Mouse (Mus musculus) ES-Bruce4 (cell line): ENCODE results near the gene Nkx2-3.

ENCODE experiments used
- CTCF ChIP-seq: IDR thresholded peaks from one replicate; pipeline ENCODE4 v1.8.1; 2011; ENCODE audit warnings: low read depth, low read length
- EP300 ChIP-seq: IDR thresholded peaks from 2 replicates; pipeline ENCODE4 v1.6.1; 2011; ENCODE audit warnings: low read depth, low read length; ENCODE audit not compliant: insufficient read depth
- POLR2A ChIP-seq: IDR thresholded peaks from one replicate; pipeline ENCODE4 v1.8.1; 2011; ENCODE audit warnings: low read length; ENCODE audit not compliant: insufficient read depth

DNA sequence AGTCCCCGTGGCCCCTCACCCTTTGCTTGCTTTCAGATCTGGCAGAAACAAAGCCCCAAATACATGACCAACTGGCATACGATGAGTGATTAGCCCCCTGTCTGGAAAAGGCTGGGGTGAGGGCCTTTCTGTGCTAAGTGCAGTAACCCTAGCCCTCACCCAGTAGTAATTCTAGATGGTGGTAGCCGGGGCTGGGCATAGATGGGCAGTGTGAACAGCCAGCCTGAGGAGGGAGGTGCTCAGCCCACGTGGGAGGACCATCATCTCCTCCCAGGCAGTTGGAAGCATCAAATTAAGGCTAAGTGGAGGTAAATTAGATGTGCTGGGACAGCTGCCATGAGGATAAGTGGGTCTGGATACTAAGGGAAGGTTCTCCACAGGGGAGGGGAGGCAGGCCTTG is 17.0 kb downstream of the Nkx2-3 start:
- TF ChIP-seq POLR2A (no peak), CTCF (no peak), EP300 (no peak)
